Mouse (Mus musculus): ENCODE results near the gene Olfr1392.

Olfr1392 gene

DNA sequence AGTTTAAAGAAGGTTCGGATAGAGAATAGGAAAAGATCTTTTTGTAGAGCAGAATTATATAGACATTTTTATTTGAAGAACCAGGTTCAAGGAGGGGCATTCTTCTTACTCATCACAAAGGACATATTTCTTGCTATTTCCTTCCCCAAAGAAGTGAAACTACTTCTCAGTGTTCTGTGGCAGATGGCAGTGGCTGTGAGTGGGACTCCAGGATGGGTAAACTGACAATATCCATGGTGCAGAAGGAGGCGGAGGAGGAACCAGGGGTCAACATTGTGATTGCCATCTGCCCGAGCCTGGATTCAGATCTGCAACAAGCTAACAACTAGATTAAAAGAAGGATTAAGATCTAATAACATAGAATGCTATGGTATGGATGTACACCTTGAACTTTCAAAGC lies 41.6 kb downstream of the Olfr1392 start:
- no peak for DNase-seq

DNA sequence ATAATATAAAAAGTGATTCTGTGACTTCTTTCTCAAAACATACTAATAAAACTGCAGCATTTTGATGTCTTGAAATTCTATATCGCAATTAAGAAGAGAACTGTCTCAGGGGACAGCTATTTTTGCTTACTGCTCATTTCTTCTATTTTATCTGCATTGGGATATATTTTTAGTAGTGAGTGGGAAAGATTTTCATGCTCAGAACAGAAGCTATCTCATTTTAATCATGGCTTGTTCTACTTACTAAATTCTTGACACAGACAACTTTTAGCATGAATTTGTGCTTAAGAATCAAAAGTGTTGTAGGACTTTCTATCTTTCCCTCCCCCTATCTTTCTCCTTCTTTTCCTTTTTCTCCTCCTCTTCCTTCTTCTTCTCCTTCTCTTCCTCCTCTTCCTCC lies 44.6 kb downstream of the Olfr1392 start:
- no peak for DNase-seq

- DNase-seq = no peak
These were observed 49.8 kb downstream of the Olfr1392 start, which contains the start of gene Olfr1390 for GRCm38 (mm10) chr11:49334888-49335287. TSS of gene Olfr1390 (plus strand) at chr11:49335188.

GRCm38 (mm10) chr11:49337150-49337832 lies 52.2 kb downstream of the Olfr1392 start:
- DNase-seq = no peak

Measured in cerebellum, adult 18-20 months (tissue).